Mouse (Mus musculus): ENCODE data around the gene Dennd4a. TPM values are rescaled to one million over a fixed set of nuclear protein-coding genes. Genes with fewer than 3 reads are reported as not detected.

Dennd4a gene
- polyA plus RNA-seq, 1 experiment from 2014 or later, result 7.9 TPM

GRCm38 (mm10) chr9:64792379-64793274 is 18.5 kb upstream of the Dennd4a start:
- Histone ChIP-seq H3K9me3 (replicated peaks) (no peaks in the 10 kb centered on the region), H3K36me3 (no peaks in the 10 kb centered on the region), H3K4me3 (no peak overlapping the region), H3K4me1 (peaks cover 4% of the 10 kb centered on the region; the same call in 1 of the 2 replicates), H3K27me3 (ENCODE audit: low read depth, poor library complexity, severe bottlenecking) (0 out of 2 replicates have a peak, but pooled peaks cover 6% of the 10 kb centered on the region), H3K27ac (no peak overlapping the region)
- DNase-seq (ENCODE audit: low spot score), result no peak
- WGBS, result 72% methylated on average over 10 of the region's 10 CpGs

- no peaks in the 10 kb centered on the region for H3K9me3 ChIP-seq (replicated peaks)
- H3K4me1 ChIP-seq, result peaks cover 4% of the 10 kb centered on the region; the same call in 1 of the 2 replicates
- H3K36me3 ChIP-seq, result no peaks in the 10 kb centered on the region
- DNase-seq (ENCODE audit: low spot score), result no peak
- 0 out of 2 replicates have a peak, but pooled peaks cover 2% of the 10 kb centered on the region for H3K27me3 ChIP-seq (ENCODE audit: low read depth, poor library complexity, severe bottlenecking)
- no peak overlapping the region for H3K4me3 ChIP-seq
- H3K27ac ChIP-seq, result no peak overlapping the region
Observed at GRCm38 (mm10) chr9:64793275-64793590, 17.9 kb upstream of the Dennd4a start.

GRCm38 (mm10) chr9:64793794-64794193 is 17.3 kb upstream of the Dennd4a start:
- 73% methylated on average over 3 of the region's 3 CpGs for WGBS
- H3K27ac ChIP-seq, result no peak overlapping the region
- H3K9me3 ChIP-seq (replicated peaks), result no peaks in the 10 kb centered on the region

GRCm38 (mm10) chr9:64794448-64795420 is 16.4 kb upstream of the Dennd4a start:
- Histone ChIP-seq H3K36me3 (no peaks in the 10 kb centered on the region), H3K9me3 (replicated peaks) (no peaks in the 10 kb centered on the region), H3K27ac (no peak overlapping the region), H3K4me3 (no peak overlapping the region), H3K4me1 (peaks cover 4% of the 10 kb centered on the region; the same call in 1 of the 2 replicates), H3K27me3 (ENCODE audit: low read depth, poor library complexity, severe bottlenecking) (no peaks in the 10 kb centered on the region)
- 62% methylated on average over 6 of the region's 6 CpGs for WGBS
- DNase-seq (ENCODE audit: low spot score), result no peak

More at GRCm38 (mm10) chr9:64793794-64794193, 17.3 kb upstream of the Dennd4a start:
- DNase-seq (ENCODE audit: low spot score), result no peak
- H3K4me1 ChIP-seq, result peaks cover 4% of the 10 kb centered on the region; the same call in 1 of the 2 replicates
- no peaks in the 10 kb centered on the region for H3K27me3 ChIP-seq (ENCODE audit: low read depth, poor library complexity, severe bottlenecking)
- no peak overlapping the region for H3K4me3 ChIP-seq
- H3K36me3 ChIP-seq, result no peaks in the 10 kb centered on the region

GRCm38 (mm10) chr9:64795846-64796615 is 15.1 kb upstream of the Dennd4a start:
- no peak overlapping the region for H3K27ac ChIP-seq
- no peaks in the 10 kb centered on the region for H3K27me3 ChIP-seq (ENCODE audit: low read depth, poor library complexity, severe bottlenecking)
- no peaks in the 10 kb centered on the region for H3K9me3 ChIP-seq (replicated peaks)
- DNase-seq (ENCODE audit: low spot score), result no peak
- H3K4me1 ChIP-seq, result peaks cover 4% of the 10 kb centered on the region; the same call in 1 of the 2 replicates
- 72% methylated on average over 3 of the region's 3 CpGs for WGBS
- no peaks in the 10 kb centered on the region for H3K36me3 ChIP-seq
- no peak overlapping the region for H3K4me3 ChIP-seq

DNA sequence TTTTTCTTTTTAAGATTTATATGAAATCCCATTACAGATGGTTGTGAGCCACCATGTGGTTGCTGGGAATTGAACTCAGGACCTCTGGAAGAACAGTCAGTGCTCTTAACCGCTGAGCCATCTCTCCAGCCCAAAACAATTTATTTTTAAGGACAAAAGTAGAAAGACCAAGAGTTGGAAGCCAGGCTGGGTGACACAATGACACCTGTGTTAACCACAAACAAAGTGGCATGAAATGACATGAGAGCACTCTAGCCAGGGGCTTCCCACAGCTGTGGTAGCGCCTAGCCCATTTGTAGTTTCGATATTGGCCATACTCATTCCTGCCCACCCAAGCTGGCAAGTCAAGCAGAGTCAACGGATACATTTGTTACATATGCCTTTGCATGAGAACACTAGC is 13.7 kb upstream of the Dennd4a start:
- no peak for DNase-seq (ENCODE audit: low spot score)
- no peak overlapping the region for H3K4me3 ChIP-seq
- no peaks in the 10 kb centered on the region for H3K27me3 ChIP-seq (ENCODE audit: low read depth, poor library complexity, severe bottlenecking)
- no peak overlapping the region for H3K27ac ChIP-seq
- H3K4me1 ChIP-seq, result peaks cover 4% of the 10 kb centered on the region; the same call in 1 of the 2 replicates
- H3K36me3 ChIP-seq, result no peaks in the 10 kb centered on the region
- 94% methylated on average over 4 of the region's 4 CpGs for WGBS
- H3K9me3 ChIP-seq (replicated peaks), result no peaks in the 10 kb centered on the region

GRCm38 (mm10) chr9:64798099-64798498 is 13.0 kb upstream of the Dennd4a start:
- no peaks in the 10 kb centered on the region for H3K36me3 ChIP-seq
- H3K27ac ChIP-seq, result no peak overlapping the region
- DNase-seq (ENCODE audit: low spot score), result no peak
- H3K27me3 ChIP-seq (ENCODE audit: low read depth, poor library complexity, severe bottlenecking), result no peaks in the 10 kb centered on the region
- H3K9me3 ChIP-seq (replicated peaks), result no peaks in the 10 kb centered on the region
- no peak overlapping the region for H3K4me3 ChIP-seq
- H3K4me1 ChIP-seq, result peaks cover 4% of the 10 kb centered on the region; the same call in 1 of the 2 replicates

GRCm38 (mm10) chr9:64798859-64799258 is 12.3 kb upstream of the Dennd4a start:
- H3K27me3 ChIP-seq (ENCODE audit: low read depth, poor library complexity, severe bottlenecking), result no peaks in the 10 kb centered on the region
- 94% methylated on average over 1 of the region's 2 CpGs for WGBS
- H3K36me3 ChIP-seq, result no peaks in the 10 kb centered on the region
- H3K27ac ChIP-seq, result no peak overlapping the region
- no peak for DNase-seq (ENCODE audit: low spot score)
- peaks cover 4% of the 10 kb centered on the region; the same call in 1 of the 2 replicates for H3K4me1 ChIP-seq
- H3K9me3 ChIP-seq (replicated peaks), result no peaks in the 10 kb centered on the region
- H3K4me3 ChIP-seq, result no peak overlapping the region

- H3K36me3 ChIP-seq, result no peaks in the 10 kb centered on the region
- H3K4me1 ChIP-seq, result 0 out of 2 replicates have a peak, but pooled peaks cover 2% of the 10 kb centered on the region
- no peaks in the 10 kb centered on the region for H3K27me3 ChIP-seq (ENCODE audit: low read depth, poor library complexity, severe bottlenecking)
- no peaks in the 10 kb centered on the region for H3K9me3 ChIP-seq (replicated peaks)
- WGBS, result 95% methylated on average over 5 of the region's 5 CpGs
- no peak overlapping the region for H3K27ac ChIP-seq
- DNase-seq (ENCODE audit: low spot score), result no peak
- H3K4me3 ChIP-seq, result no peak overlapping the region
Observed at GRCm38 (mm10) chr9:64799504-64799903, 11.6 kb upstream of the Dennd4a start.

- no peak for DNase-seq (ENCODE audit: low spot score)
- WGBS, result 88% methylated on average over 5 of the region's 5 CpGs
- no peak overlapping the region for H3K27ac ChIP-seq
Observed at GRCm38 (mm10) chr9:64802561-64802960, 8.6 kb upstream of the Dennd4a start.

DNA sequence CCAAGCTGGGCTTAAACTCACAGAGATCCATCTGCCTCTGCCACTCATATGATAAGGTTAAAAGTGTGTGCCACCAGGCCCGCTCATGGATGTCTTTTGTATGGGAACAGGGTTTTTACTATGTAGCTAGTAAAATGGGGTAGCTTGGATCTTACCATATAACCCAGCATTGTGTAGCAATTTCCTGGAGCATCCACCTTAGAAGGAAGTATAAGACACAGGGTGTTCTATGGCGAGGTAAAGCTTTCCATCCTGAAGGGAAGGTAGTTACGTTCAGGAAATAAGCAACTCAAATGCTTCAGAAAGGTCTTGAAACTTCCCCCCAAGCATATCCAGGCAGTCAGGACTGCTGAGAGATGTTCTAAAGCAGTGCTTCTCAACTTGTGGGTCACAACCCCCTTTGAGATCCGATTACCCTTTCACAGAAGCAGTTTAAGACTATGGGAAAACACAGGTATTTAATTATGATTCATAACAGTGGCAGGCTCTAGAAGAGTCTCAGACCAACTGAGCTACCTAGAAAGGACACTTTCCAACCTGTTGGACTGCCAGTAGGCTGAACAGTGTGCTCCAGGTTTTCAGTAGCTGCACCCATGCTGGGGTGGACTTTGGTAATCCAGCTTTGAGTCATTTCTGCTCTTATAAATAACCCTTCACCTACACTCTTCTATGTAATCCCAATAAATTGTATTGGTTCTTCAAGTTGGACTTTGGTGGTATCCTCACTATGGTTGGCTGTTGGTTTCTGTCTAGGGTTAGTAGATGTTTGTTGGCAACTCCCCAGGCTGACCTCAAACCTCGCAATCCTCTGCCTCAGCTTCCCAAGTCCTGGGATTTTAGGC is 7.5 kb upstream of the Dennd4a start:
- Histone ChIP-seq H3K36me3 (no peaks in the 10 kb centered on the region), H3K4me3 (no peak overlapping the region), H3K27ac (no peak overlapping the region), H3K27me3 (ENCODE audit: low read depth, poor library complexity, severe bottlenecking) (no peaks in the 10 kb centered on the region), H3K9me3 (replicated peaks) (no peaks in the 10 kb centered on the region), H3K4me1 (0 out of 2 replicates have a peak, but pooled peaks cover 2% of the 10 kb centered on the region)
- WGBS, result 88% methylated on average over 5 of the region's 5 CpGs
- no peak for DNase-seq (ENCODE audit: low spot score)

More at GRCm38 (mm10) chr9:64802561-64802960, 8.6 kb upstream of the Dennd4a start:
- Histone ChIP-seq H3K4me1 (0 out of 2 replicates have a peak, but pooled peaks cover 2% of the 10 kb centered on the region), H3K9me3 (replicated peaks) (no peaks in the 10 kb centered on the region), H3K27me3 (ENCODE audit: low read depth, poor library complexity, severe bottlenecking) (no peaks in the 10 kb centered on the region), H3K36me3 (no peaks in the 10 kb centered on the region), H3K4me3 (no peak overlapping the region)
